Mouse (Mus musculus) midbrain, embryonic 16.5 days (tissue): Measurements from ENCODE around the gene Dnah6. TPM values are rescaled to one million over a fixed set of nuclear protein-coding genes. Genes with fewer than 3 reads are reported as not detected.

ENCODE experiments used
- ATAC-seq: fragments of 200-750 bp; cut with Nextera tagmentation; 2 replicates; pipeline ENCODE4 v1.8.0; 2017; ENCODE audit warnings: moderate TSS enrichment
- H3K27ac ChIP-seq: fragments of 300-500 bp; sonication (generic); 2 replicates; pipeline ENCODE4 v1.5.1; 2014; ENCODE audit warnings: mild to moderate bottlenecking, low read length, mixed read lengths
- H3K27me3 ChIP-seq: fragments of 300-500 bp; sonication (generic); 2 replicates; pipeline ENCODE4 v1.6.1; 2014; ENCODE audit warnings: low read depth, low read length, mixed read lengths; ENCODE audit not compliant: control insufficient read depth, insufficient read depth
- H3K36me3 ChIP-seq: fragments of 300-500 bp; sonication (generic); 2 replicates; pipeline ENCODE4 v1.6.1; 2014; ENCODE audit warnings: mild to moderate bottlenecking, low read length, moderate library complexity, mixed read lengths; ENCODE audit not compliant: control insufficient read depth, insufficient read depth
- H3K4me1 ChIP-seq: fragments of 300-500 bp; sonication (generic); 2 replicates; pipeline ENCODE4 v1.6.1; 2014; ENCODE audit warnings: mild to moderate bottlenecking, low read length, mixed read lengths; ENCODE audit not compliant: control insufficient read depth, insufficient read depth
- H3K4me2 ChIP-seq: fragments of 300-500 bp; sonication (generic); 2 replicates; pipeline ENCODE4 v1.6.1; 2014; ENCODE audit warnings: mild to moderate bottlenecking, low read length, mixed read lengths
- H3K4me3 ChIP-seq: fragments of 300-500 bp; sonication (generic); 2 replicates; pipeline ENCODE4 v1.5.1; 2014; ENCODE audit warnings: low read depth, mild to moderate bottlenecking, low read length, moderate library complexity, mixed read lengths
- H3K9ac ChIP-seq: fragments of 300-500 bp; sonication (generic); 2 replicates; pipeline ENCODE4 v1.6.1; 2014; ENCODE audit warnings: low read depth, low read length, mixed read lengths
- H3K9me3 ChIP-seq: fragments of 300-500 bp; sonication (generic); replicated peaks from 2 replicates; pipeline ENCODE4 v1.6.1; 2014; ENCODE audit warnings: mild to moderate bottlenecking, low read length, mixed read lengths; ENCODE audit not compliant: control insufficient read depth, poor library complexity, severe bottlenecking
- WGBS: fragments of 180-500 bp; shearing (Covaris S2); extraction: QIAGEN DNeasy Blood & Tissue Kit; methylation state at CpG from one replicate; pipeline ENCODE4 v1.1.7; 2014; 5-methylcytosine and 5-hydroxymethylcytosine counted together
- polyA plus RNA-seq: library from polyadenylated mRNA; unstranded; fragments of >200 nt; fragmentation: Nextera tagmentation; extraction: Ambion mirVana; gene quantifications from 2 replicates; pipeline ENCODE4 v1.2.1, GENCODE M21; 2015

The Dnah6 gene
- polyA plus RNA-seq, 1 experiment from 2014 or later, result 0.36 TPM

DNA sequence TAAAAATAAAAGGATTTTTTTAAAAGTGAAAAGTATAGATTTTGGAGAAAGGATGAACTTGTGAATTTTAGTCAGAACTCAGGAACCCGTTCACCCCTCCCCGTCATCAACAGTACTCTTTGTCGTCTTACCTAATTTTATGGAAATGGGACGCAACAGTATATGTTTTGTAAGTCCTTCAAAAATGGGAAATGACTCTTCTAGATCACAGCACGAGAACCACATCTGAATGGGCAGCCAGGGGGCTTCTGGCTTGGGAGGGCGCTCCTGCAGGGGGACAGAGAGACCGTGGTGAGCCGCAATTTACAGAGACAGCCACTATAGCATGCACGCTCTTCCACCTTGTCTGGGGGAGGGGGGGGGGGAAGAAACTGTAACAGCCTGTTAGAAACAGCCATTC lies 167.9 kb downstream of the Dnah6 start:
- Histone ChIP-seq H3K4me3 (no peak overlapping the region), H3K9ac (no peak overlapping the region), H3K27ac (no peak overlapping the region), H3K36me3 (no peaks in the 10 kb centered on the region), H3K4me1 (no peaks in the 10 kb centered on the region), H3K9me3 (no peaks in the 10 kb centered on the region), H3K4me2 (no peak overlapping the region), H3K27me3 (no peaks in the 10 kb centered on the region)
- ATAC-seq, result no peak
- 95% methylated on average over 9 of the region's 9 CpGs for whole genome bisulfite sequencing

DNA sequence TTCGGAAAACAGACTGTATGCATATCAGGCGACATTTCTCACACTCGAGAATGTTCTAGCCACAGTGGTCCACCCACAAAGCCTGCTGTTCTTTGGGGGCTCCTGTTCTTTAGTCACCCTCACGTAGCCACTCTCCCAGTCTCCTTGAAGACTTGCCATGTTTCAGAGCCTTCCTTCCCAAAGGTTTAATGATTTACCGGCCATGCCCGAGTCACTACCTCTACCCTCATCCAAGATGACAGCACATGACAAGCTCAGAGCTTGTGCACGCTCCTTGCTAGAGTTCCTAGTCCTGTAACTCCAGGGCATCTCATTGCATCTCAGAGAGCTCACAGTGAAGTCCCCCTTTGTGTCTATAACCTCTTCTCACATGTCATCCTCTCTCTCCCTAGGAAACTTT lies 174.2 kb downstream of the Dnah6 start:
- Histone ChIP-seq H3K4me1 (no peaks in the 10 kb centered on the region), H3K4me2 (no peak overlapping the region), H3K9ac (no peak overlapping the region), H3K27me3 (no peaks in the 10 kb centered on the region), H3K4me3 (no peak overlapping the region), H3K27ac (no peak overlapping the region), H3K9me3 (no peaks in the 10 kb centered on the region), H3K36me3 (no peaks in the 10 kb centered on the region)
- ATAC-seq, result no peak
- WGBS, result 90% methylated on average over 7 of the region's 7 CpGs

GRCm38 (mm10) chr6:73045944-73046343 lies 175.5 kb downstream of the Dnah6 start:
- 76% methylated on average over 3 of the region's 3 CpGs for WGBS
- ATAC-seq, result no peak
- no peaks in the 10 kb centered on the region for H3K27me3 ChIP-seq

DNA sequence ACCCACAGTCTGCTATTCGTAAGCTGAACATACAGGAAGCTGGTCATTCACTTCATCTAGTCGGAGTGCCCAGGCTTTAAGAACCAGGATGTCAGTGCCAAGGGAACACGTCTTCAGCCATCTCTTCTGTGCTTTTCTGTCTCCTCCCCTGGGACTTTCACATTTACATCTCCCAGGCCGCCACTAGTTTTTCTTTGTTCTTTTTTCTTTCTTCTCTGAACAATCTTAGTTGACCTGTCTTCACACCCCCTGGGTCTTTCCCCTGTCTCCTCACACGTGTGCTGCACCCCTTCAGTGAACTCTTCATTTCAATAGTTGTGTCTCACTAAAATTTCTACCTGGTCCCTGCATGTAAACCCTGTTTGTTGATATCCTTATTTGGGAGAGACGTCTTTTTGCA lies 179.2 kb downstream of the Dnah6 start:
- H3K27me3 ChIP-seq, result no peaks in the 10 kb centered on the region
- no peaks in the 10 kb centered on the region for H3K36me3 ChIP-seq
- no peak overlapping the region for H3K9ac ChIP-seq
- WGBS, result 70% methylated on average over 6 of the region's 6 CpGs
- H3K27ac ChIP-seq, result no peak overlapping the region
- no peak overlapping the region for H3K4me2 ChIP-seq
- H3K4me1 ChIP-seq, result no peaks in the 10 kb centered on the region
- H3K9me3 ChIP-seq, result no peaks in the 10 kb centered on the region
- ATAC-seq, result no peak
- no peak overlapping the region for H3K4me3 ChIP-seq

More at GRCm38 (mm10) chr6:73045944-73046343, 175.5 kb downstream of the Dnah6 start:
- no peaks in the 10 kb centered on the region for H3K9me3 ChIP-seq
- H3K36me3 ChIP-seq, result no peaks in the 10 kb centered on the region
- no peak overlapping the region for H3K27ac ChIP-seq
- H3K4me3 ChIP-seq, result no peak overlapping the region
- no peaks in the 10 kb centered on the region for H3K4me1 ChIP-seq
- H3K4me2 ChIP-seq, result no peak overlapping the region
- no peak overlapping the region for H3K9ac ChIP-seq

DNA sequence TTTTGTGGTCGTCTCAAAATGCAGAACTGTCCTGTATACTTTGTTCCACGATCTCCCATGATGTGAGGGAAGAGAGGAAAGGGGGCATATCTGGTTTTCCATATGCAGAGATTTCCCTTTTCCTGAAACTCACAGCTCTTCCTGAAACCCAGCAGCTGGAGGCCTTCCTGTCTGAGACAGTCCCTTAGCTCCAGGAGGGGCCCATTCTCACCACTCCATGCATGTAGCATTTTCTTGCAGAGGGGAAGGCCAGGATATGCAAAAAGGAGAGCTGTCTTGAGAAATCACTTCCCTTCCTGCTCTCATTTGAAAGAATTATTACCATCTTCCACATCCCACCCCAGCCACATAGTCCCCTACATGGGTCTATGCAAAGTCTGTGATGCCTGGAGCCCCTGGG lies 183.2 kb downstream of the Dnah6 start:
- no peak for ATAC-seq

DNA sequence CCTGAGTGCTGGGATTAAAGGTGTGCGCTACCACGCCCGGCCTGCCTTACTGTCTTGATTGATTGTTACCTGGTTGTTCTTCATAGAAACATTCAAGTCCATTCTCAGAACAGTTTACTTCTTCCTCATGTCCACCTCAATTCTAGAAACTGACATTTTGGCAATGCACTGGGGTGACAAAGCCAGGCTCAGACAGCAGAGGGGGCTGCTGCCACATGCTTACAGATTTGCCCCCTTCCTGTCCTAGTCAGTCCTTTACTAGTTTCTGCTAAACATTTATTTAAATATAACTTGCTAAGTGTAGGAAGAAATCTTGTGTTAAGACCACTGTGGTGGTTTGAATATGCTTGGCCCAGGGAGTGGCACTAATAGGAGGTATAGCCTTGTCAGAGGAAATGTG lies 192.6 kb downstream of the Dnah6 start:
- H3K4me3 ChIP-seq, result no peak overlapping the region
- H3K27me3 ChIP-seq, result no peaks in the 10 kb centered on the region
- no peaks in the 10 kb centered on the region for H3K4me1 ChIP-seq
- 97% methylated on average over 3 of the region's 3 CpGs for WGBS
- no peak overlapping the region for H3K4me2 ChIP-seq
- H3K9me3 ChIP-seq, result no peaks in the 10 kb centered on the region
- ATAC-seq, result no peak
- no peak overlapping the region for H3K9ac ChIP-seq
- H3K27ac ChIP-seq, result no peak overlapping the region
- H3K36me3 ChIP-seq, result no peaks in the 10 kb centered on the region

More for the DNA sequence above, 183.2 kb downstream of the Dnah6 start:
- H3K4me2 ChIP-seq, result no peak overlapping the region
- no peak overlapping the region for H3K4me3 ChIP-seq
- H3K27me3 ChIP-seq, result no peaks in the 10 kb centered on the region
- no peaks in the 10 kb centered on the region for H3K4me1 ChIP-seq
- no peaks in the 10 kb centered on the region for H3K9me3 ChIP-seq
- no peaks in the 10 kb centered on the region for H3K36me3 ChIP-seq
- WGBS, result 86% methylated on average over 2 of the region's 2 CpGs
- no peak overlapping the region for H3K9ac ChIP-seq
- no peak overlapping the region for H3K27ac ChIP-seq

DNA sequence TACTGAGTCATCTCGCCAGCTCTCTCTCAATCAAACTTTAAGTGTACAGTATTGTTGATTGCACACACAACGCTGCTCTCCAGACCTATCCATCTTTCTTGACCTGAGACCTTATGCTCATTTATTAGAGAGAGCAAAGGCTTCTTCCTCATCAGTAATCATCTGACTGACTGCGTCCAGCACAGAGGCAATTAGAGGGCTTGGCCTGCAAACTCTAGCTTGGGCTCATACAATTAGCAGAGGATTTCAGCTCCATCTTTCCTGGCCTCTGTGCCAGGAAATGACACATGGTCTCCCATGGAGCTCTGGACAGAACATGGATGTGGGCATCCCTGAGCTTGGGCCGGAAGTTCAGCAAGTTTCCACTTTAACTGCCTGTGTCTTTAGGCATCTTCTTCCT lies 193.6 kb downstream of the Dnah6 start:
- Histone ChIP-seq H3K36me3 (no peaks in the 10 kb centered on the region), H3K4me1 (no peaks in the 10 kb centered on the region), H3K4me2 (no peak overlapping the region), H3K9ac (no peak overlapping the region), H3K4me3 (no peak overlapping the region), H3K9me3 (no peaks in the 10 kb centered on the region), H3K27ac (no peak overlapping the region), H3K27me3 (no peaks in the 10 kb centered on the region)
- WGBS, result 92% methylated on average over 4 of the region's 4 CpGs
- ATAC-seq, result no peak

DNA sequence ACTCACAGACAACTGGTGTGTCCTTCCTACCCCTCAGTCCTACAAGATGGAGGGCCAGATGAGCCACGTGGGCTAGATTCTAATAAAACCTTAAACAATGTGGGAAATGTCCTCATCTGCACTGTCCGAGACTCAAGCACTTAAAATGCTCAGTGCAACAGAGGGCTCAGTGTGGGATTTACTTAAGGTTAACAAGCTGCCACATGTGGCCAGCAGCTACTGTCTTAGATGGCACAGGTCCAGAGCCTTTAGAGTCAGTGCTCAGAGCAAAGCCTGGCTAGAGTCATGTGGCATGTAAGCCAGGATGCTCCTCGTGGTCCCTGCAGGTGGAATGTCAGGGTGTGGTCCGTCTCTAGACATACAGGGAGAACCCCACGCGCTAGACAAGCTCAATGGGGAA lies 194.6 kb downstream of the Dnah6 start:
- H3K36me3 ChIP-seq, result no peaks in the 10 kb centered on the region
- H3K27ac ChIP-seq, result no peak overlapping the region
- no peaks in the 10 kb centered on the region for H3K27me3 ChIP-seq
- no peaks in the 10 kb centered on the region for H3K9me3 ChIP-seq
- no peak overlapping the region for H3K9ac ChIP-seq
- WGBS, result 88% methylated on average over 6 of the region's 6 CpGs
- no peak for ATAC-seq
- H3K4me2 ChIP-seq, result no peak overlapping the region
- H3K4me1 ChIP-seq, result no peaks in the 10 kb centered on the region
- no peak overlapping the region for H3K4me3 ChIP-seq

DNA sequence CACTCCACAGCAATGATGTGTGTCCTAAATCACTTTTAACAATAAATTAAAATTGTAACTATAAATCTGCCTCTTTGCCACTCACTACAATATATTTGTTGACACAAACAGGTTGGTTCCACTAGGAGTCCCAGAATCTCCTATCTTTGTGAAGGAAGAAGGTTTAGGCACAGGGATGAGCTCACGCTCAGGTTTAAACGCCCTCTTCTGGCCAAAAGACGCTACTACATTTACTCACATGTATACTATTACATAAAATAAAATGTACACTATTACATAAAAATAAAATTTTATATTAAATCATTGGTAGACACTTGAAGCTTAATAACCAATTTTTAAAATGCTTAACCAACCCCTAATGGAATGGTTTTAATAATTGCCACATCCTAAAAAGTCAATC lies 201.4 kb downstream of the Dnah6 start:
- H3K36me3 ChIP-seq, result no peaks in the 10 kb centered on the region
- H3K9me3 ChIP-seq, result no peaks in the 10 kb centered on the region
- no peak for ATAC-seq
- WGBS, result under 1% methylated on average over 3 of the region's 3 CpGs
- H3K4me1 ChIP-seq, result no peaks in the 10 kb centered on the region
- H3K4me3 ChIP-seq, result no peak overlapping the region
- H3K27me3 ChIP-seq, result no peaks in the 10 kb centered on the region
- no peak overlapping the region for H3K9ac ChIP-seq
- no peak overlapping the region for H3K4me2 ChIP-seq
- H3K27ac ChIP-seq, result no peak overlapping the region
